Mouse (Mus musculus) subcutaneous adipose tissue, adult 2 months (tissue): Measurements from ENCODE around the gene Hhipl2. TPM values are rescaled to one million over a fixed set of nuclear protein-coding genes. Genes with fewer than 3 reads are reported as not detected.

Source experiments
- polyA plus RNA-seq: library from polyadenylated mRNA; depleted of rRNA; stranded (reverse); fragments of >200 nt; gene quantifications from 2 replicates; pipeline ENCODE4 v1.2.3, GENCODE M21; 2012; ENCODE audit warnings: low replicate concordance; rRNA removed

Hhipl2 gene
- polyA plus RNA-seq: 0.09 and 0.17 TPM in 2 replicates

DNA sequence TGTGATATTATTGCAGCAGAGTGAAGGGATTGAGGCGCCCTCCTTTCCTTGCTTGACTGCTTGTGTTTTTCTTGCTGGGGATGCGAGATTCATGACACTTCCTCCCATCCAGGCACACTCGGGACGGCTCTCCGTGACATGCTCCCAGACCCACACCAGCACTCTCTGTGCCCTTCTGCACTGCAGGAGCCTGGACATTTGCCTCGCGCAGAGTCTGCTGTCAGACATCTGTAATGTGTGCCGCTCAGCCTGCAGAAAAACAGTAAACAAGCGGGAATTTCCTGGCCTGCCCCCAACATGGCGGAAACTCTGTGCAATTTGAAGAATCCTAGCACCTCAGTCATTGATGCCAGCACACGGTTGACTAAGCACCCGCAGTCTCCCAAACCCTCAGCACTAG is at the start of gene Hhipl2:
TSS of gene Hhipl2 (plus strand) at position 343 of the 400 bp plus-strand sequence.

DNA sequence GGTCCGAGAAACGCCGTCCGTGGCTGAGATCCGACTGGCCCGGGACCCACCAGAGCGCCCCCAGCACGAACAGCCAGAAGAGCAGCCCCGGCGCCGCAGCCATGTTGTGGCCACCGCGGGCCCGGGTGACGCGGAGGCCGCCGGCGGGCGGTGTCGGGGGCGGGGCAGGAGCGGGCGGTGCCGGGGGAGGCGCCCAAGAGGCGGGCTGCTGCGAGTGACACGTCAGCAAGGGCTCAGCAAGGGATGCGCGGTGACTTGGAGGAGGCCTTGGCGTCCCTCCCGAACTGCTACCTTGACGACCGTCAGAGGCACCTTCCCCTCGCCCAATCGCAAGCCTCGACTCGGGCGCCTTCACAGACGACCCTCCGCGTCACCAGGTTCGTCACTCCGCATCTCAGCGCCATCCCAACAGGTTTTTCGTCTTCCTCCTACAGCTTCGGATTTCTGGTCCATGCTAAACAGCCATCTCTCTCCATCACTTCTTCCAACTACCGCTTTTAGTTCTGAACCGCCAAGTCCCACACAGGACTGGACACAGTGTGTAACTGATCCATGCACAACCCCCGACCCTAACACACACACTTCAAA is 48.5 kb upstream of the Hhipl2 start, which contains the start of gene Mia3:
TSS of gene Mia3 (minus strand) at position 127 of the 588 bp plus-strand sequence.

GRCm38 (mm10) chr1:183388426-183389406 is 29.3 kb upstream of the Hhipl2 start, which contains the start of gene Taf1a:
Gene Taf1a, plus strand, starts transcription at chr1:183388981.

Other genes with a start within 250 kb of the Hhipl2 start
- 11.7 and 16.5 TPM in 2 replicates for gene Disp1, start 196.7 kb upstream of the Hhipl2 start, polyA plus RNA-seq
- 35.6 and 37.6 TPM in 2 replicates for gene Aida, start 121.6 kb upstream of the Hhipl2 start, polyA plus RNA-seq
- 21.6 and 23.1 TPM in 2 replicates for gene Brox, start 120.9 kb upstream of the Hhipl2 start, polyA plus RNA-seq
- 86.1 and 89.2 TPM in 2 replicates for gene Mia3, start 48.7 kb upstream of the Hhipl2 start, polyA plus RNA-seq
- 4.4 and 12.3 TPM in 2 replicates for gene Taf1a, start 29.2 kb upstream of the Hhipl2 start, polyA plus RNA-seq